Mouse (Mus musculus): ENCODE results near the gene Rhoh. TPM values are rescaled to one million over a fixed set of nuclear protein-coding genes. Genes with fewer than 3 reads are reported as not detected.
A peak's percentile ranks its signal among the peaks of the same experiment; 100 is the strongest.

Rhoh gene
- polyA plus RNA-seq, 1 experiment, result 1.8 TPM

DNA sequence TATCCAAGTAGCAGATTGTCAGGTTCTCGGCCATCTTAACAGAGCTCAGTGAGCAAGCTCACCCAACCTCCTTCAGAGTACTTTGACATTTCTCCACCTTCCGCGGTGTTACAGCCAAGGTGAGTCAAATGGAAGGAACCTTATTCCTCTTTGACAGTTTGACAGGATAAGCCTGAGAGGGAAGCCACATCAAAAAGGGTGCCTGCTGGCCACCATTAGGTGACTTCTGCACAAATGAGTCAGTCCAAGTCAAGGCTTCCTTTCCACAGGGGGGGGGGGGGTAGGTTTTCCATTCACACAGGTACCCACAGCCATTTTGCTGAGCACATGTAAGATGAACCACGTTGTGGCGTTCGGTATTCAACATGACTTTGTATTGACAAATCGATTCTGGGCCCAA, 53.3 kb downstream of the Rhoh start:
- Histone ChIP-seq H3K27ac (ENCODE audit: insufficient read depth, low read depth, low read length) (no peak overlapping the region), H3K4me3 (ENCODE audit: insufficient read depth, low read depth, low read length) (no peak overlapping the region), H3K27me3 (replicated peaks; ENCODE audit: control insufficient read depth, insufficient read depth, low read length) (no peaks in the 10 kb centered on the region), H3K36me3 (ENCODE audit: control insufficient read depth, insufficient read depth, low read length) (no peaks in the 10 kb centered on the region), H3K4me1 (ENCODE audit: control insufficient read depth, insufficient read depth, low read length) (no peaks in the 10 kb centered on the region)
- no peak for DNase-seq
- WGBS, result 93% methylated on average over 7 of the region's 7 CpGs
- TF ChIP-seq CTCF (conservative IDR thresholded peaks at IDR 0.05; ENCODE audit: insufficient read depth, insufficient read length, low read depth, low read length) (no peak), POLR2A (IDR thresholded peaks at IDR 0.05; ENCODE audit: low read depth, low read length) (no peak)

DNA sequence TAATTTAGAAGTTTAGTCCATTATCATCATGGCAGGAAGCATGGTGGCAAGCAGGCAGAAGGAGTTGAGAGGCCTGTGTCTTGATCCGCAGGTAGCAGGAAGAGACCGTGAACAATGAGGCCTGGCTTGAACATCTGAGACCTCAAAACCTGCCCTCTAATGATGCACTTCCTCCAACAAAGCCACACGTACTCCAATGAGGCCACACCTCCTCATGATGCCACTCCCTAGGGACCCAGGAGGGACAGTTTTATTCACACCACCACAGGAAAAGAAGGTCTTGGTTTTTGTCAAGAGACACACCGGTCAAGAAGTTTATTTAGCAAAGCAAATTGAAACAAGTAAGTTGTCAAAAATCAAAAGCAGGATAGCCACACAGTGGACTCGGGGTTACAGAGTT, 55.9 kb downstream of the Rhoh start:
- DNase-seq, result no peak
- Histone ChIP-seq H3K27me3 (replicated peaks; ENCODE audit: control insufficient read depth, insufficient read depth, low read length) (no peaks in the 10 kb centered on the region), H3K4me1 (ENCODE audit: control insufficient read depth, insufficient read depth, low read length) (no peaks in the 10 kb centered on the region), H3K36me3 (ENCODE audit: control insufficient read depth, insufficient read depth, low read length) (no peaks in the 10 kb centered on the region), H3K4me3 (ENCODE audit: insufficient read depth, low read depth, low read length) (no peak overlapping the region), H3K27ac (ENCODE audit: insufficient read depth, low read depth, low read length) (no peak overlapping the region)
- 91% methylated on average over 5 of the region's 5 CpGs for WGBS
- TF ChIP-seq POLR2A (IDR thresholded peaks at IDR 0.05; ENCODE audit: low read depth, low read length) (no peak), CTCF (conservative IDR thresholded peaks at IDR 0.05; ENCODE audit: insufficient read depth, insufficient read length, low read depth, low read length) (no peak)

DNA sequence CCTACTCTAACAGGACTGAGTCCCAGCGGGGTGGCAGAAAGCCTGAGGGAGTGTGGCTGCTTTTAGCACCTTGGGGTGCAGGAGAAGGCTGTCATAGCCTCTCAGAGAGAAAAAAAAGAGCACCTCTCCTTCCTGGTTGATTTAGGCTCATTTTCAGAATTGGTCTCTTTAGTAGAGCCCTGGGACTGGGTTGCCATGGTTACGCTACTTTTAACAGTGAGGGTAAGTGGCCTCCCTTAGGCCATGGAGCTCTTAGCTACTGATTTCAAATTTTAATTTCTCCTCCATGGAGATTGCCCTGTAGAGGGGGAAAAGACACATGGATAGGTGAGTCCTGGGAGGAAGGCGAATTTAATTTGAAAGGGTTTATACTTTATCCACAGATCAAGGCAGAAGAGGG, 57.6 kb downstream of the Rhoh start:
- no peaks in the 10 kb centered on the region for H3K4me1 ChIP-seq (ENCODE audit: control insufficient read depth, insufficient read depth, low read length)
- no peak overlapping the region for H3K27ac ChIP-seq (ENCODE audit: insufficient read depth, low read depth, low read length)
- DNase-seq, result no peak
- TF ChIP-seq CTCF (conservative IDR thresholded peaks at IDR 0.05; ENCODE audit: insufficient read depth, insufficient read length, low read depth, low read length), result no peak
- no peak for TF ChIP-seq POLR2A (IDR thresholded peaks at IDR 0.05; ENCODE audit: low read depth, low read length)
- no peak overlapping the region for H3K4me3 ChIP-seq (ENCODE audit: insufficient read depth, low read depth, low read length)
- H3K36me3 ChIP-seq (ENCODE audit: control insufficient read depth, insufficient read depth, low read length), result no peaks in the 10 kb centered on the region
- 82% methylated on average over 3 of the region's 3 CpGs for WGBS
- H3K27me3 ChIP-seq (replicated peaks; ENCODE audit: control insufficient read depth, insufficient read depth, low read length), result no peaks in the 10 kb centered on the region

DNA sequence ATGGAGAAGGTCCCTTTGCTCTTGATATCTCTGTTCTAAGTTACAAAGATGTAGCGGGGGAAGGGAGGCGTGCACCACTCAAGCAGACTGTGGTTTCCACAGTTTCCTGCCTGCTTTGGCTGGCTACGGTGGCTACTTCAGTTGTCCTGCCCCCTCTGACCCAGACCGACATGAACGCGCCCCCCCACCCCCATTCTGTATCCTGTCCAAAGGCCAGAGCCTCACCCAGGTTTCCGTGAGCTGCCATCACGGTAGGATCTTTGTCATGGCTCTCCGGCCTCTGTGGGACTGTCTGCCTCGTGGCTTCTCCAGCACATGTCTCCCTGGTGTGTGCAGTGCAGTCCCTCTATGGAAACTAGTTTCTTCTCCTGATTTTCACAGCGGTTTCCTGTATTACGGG, 58.3 kb downstream of the Rhoh start:
- WGBS, result 76% methylated on average over 12 of the region's 12 CpGs

DNA sequence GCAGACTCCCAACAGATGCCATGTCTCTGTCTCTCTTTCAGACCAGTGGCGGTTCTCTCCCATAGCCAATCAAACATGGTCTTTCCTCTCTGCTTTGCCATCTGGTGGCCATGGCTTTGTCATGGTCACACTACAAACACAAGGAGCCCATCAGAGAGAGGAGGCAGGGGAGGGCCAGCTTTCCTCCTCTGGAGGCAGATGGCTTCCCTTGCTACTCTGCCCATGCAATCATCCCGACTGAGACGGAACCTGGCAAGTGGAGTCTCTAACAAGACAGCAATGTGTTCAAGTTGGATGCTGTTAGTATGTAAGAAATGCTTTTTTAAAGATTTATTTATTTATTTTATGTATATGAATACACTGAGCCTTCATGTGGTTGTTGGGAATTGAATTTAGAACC, 58.9 kb downstream of the Rhoh start:
- Histone ChIP-seq H3K27me3 (replicated peaks; ENCODE audit: control insufficient read depth, insufficient read depth, low read length) (no peaks in the 10 kb centered on the region), H3K27ac (ENCODE audit: insufficient read depth, low read depth, low read length) (no peak overlapping the region)

More for the DNA sequence above, 58.3 kb downstream of the Rhoh start:
- Histone ChIP-seq H3K4me1 (ENCODE audit: control insufficient read depth, insufficient read depth, low read length) (no peaks in the 10 kb centered on the region), H3K27me3 (replicated peaks; ENCODE audit: control insufficient read depth, insufficient read depth, low read length) (no peaks in the 10 kb centered on the region), H3K36me3 (ENCODE audit: control insufficient read depth, insufficient read depth, low read length) (no peaks in the 10 kb centered on the region), H3K4me3 (ENCODE audit: insufficient read depth, low read depth, low read length) (no peak overlapping the region), H3K27ac (ENCODE audit: insufficient read depth, low read depth, low read length) (no peak overlapping the region)
- no peak for TF ChIP-seq POLR2A (IDR thresholded peaks at IDR 0.05; ENCODE audit: low read depth, low read length)
- no peak for TF ChIP-seq CTCF (conservative IDR thresholded peaks at IDR 0.05; ENCODE audit: insufficient read depth, insufficient read length, low read depth, low read length)
- peak; percentile 10 for DNase-seq

GRCm38 (mm10) chr5:65920701-65921426, 59.9 kb downstream of the Rhoh start:
- H3K4me1 ChIP-seq (ENCODE audit: control insufficient read depth, insufficient read depth, low read length), result no peaks in the 10 kb centered on the region
- TF ChIP-seq CTCF (conservative IDR thresholded peaks at IDR 0.05; ENCODE audit: insufficient read depth, insufficient read length, low read depth, low read length) (no peak), POLR2A (IDR thresholded peaks at IDR 0.05; ENCODE audit: low read depth, low read length) (no peak)
- no peak overlapping the region for H3K27ac ChIP-seq (ENCODE audit: insufficient read depth, low read depth, low read length)
- DNase-seq, result no peak
- H3K36me3 ChIP-seq (ENCODE audit: control insufficient read depth, insufficient read depth, low read length), result no peaks in the 10 kb centered on the region
- 80% methylated on average over 12 of the region's 12 CpGs for WGBS
- no peak overlapping the region for H3K4me3 ChIP-seq (ENCODE audit: insufficient read depth, low read depth, low read length)
- H3K27me3 ChIP-seq (replicated peaks; ENCODE audit: control insufficient read depth, insufficient read depth, low read length), result no peaks in the 10 kb centered on the region

More for the DNA sequence above, 58.9 kb downstream of the Rhoh start:
- 99% methylated on average over 3 of the region's 3 CpGs for WGBS
- no peak for DNase-seq
- H3K4me3 ChIP-seq (ENCODE audit: insufficient read depth, low read depth, low read length), result no peak overlapping the region
- no peaks in the 10 kb centered on the region for H3K36me3 ChIP-seq (ENCODE audit: control insufficient read depth, insufficient read depth, low read length)
- no peaks in the 10 kb centered on the region for H3K4me1 ChIP-seq (ENCODE audit: control insufficient read depth, insufficient read depth, low read length)
- TF ChIP-seq POLR2A (IDR thresholded peaks at IDR 0.05; ENCODE audit: low read depth, low read length) (no peak), CTCF (conservative IDR thresholded peaks at IDR 0.05; ENCODE audit: insufficient read depth, insufficient read length, low read depth, low read length) (no peak)

DNA sequence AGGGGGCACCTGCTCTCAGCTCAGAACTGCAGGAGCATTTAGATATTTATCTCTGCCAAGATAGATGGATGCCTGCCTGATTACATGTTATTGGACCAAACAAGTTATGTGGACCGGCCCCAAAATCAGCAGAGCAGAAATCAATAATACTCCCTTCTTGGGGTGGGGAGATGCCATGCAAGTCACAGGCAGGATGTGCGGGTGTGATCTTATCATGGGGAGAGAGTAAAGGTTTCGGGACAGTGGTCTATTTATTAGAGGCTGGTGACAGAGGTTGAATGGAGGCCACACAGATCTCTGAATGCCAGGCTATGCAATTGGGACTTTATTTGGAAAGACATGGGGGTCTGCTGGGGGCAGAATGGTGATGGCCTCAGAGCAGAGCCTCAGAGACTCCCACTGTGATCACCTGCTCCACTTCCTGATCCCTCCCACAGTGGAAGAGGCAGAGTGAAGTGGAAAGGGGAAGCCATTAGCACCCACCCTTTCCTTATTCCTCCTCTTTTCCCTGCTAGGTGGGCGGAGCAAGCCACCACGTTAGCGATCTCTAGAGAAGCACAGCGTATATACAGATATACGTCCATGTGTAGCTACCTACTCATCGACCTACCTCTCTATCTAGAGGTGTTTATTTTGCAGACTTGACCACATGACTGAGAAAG, 60.6 kb downstream of the Rhoh start:
- H3K4me1 ChIP-seq (ENCODE audit: control insufficient read depth, insufficient read depth, low read length), result no peaks in the 10 kb centered on the region
- H3K27ac ChIP-seq (ENCODE audit: insufficient read depth, low read depth, low read length), result no peak overlapping the region
- H3K27me3 ChIP-seq (replicated peaks; ENCODE audit: control insufficient read depth, insufficient read depth, low read length), result no peaks in the 10 kb centered on the region
- no peak for DNase-seq
- H3K36me3 ChIP-seq (ENCODE audit: control insufficient read depth, insufficient read depth, low read length), result no peaks in the 10 kb centered on the region
- TF ChIP-seq CTCF (conservative IDR thresholded peaks at IDR 0.05; ENCODE audit: insufficient read depth, insufficient read length, low read depth, low read length) (no peak), POLR2A (IDR thresholded peaks at IDR 0.05; ENCODE audit: low read depth, low read length) (no peak)
- WGBS, result 68% methylated on average over 9 of the region's 9 CpGs
- H3K4me3 ChIP-seq (ENCODE audit: insufficient read depth, low read depth, low read length), result no peak overlapping the region
